Mouse (Mus musculus): Measurements from ENCODE around the gene Ankrd26. TPM values are rescaled to one million over a fixed set of nuclear protein-coding genes. Genes with fewer than 3 reads are reported as not detected.
"Not testable (repeated sequence)": the region's sequence is repeated elsewhere in the genome, so short reads cannot be mapped to it uniquely, and the experiment has no call there.

The Ankrd26 gene
- polyA plus RNA-seq, 1 experiment from 2014 or later, result 17.6 TPM

GRCm38 (mm10) chr6:118538627-118539026, 23.4 kb downstream of the Ankrd26 start:
- whole genome bisulfite sequencing, result 82% methylated on average over 4 of the region's 4 CpGs

DNA sequence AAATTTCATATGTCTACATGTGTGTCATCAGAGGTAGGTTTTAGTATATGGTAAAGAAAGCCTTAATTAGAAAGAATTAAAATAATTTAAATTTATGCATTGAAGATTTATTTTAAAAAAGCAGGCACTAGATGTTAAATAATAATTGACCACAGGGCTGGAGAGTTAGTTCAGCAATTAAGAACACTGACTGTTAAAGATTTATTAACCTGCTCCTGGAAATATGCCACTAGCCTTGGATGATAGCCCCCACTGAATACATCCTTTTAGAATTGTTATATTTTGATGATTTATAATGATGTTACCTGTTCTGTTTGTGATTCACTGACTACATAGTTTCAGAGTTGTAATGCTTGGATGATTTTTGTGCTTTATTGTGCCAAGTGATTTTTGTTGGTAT, 24.8 kb downstream of the Ankrd26 start:
- H3K9me3 ChIP-seq (ENCODE audit: low read depth, low read length); H3K4me1 ChIP-seq (ENCODE audit: insufficient read depth); DNase-seq; H3K27ac ChIP-seq (ENCODE audit: low read depth); ATAC-seq (ENCODE audit: insufficient read depth); H3K27me3 ChIP-seq (ENCODE audit: insufficient read depth, low read length); H3K4me2 ChIP-seq; H3K9ac ChIP-seq; H3K4me3 ChIP-seq (ENCODE audit: low read depth, low read length): not testable (repeated sequence)
- H3K36me3 ChIP-seq (ENCODE audit: insufficient read depth), result peaks cover 65% of the 10 kb centered on the region

More at GRCm38 (mm10) chr6:118538627-118539026, 23.4 kb downstream of the Ankrd26 start:
- H3K27ac ChIP-seq (ENCODE audit: low read depth), result no peak overlapping the region
- no peaks in the 10 kb centered on the region for H3K9me3 ChIP-seq (ENCODE audit: low read depth, low read length)
- H3K9ac ChIP-seq, result no peak overlapping the region
- no peaks in the 10 kb centered on the region for H3K4me1 ChIP-seq (ENCODE audit: insufficient read depth)
- peaks cover 68% of the 10 kb centered on the region for H3K36me3 ChIP-seq (ENCODE audit: insufficient read depth)
- ATAC-seq (ENCODE audit: insufficient read depth) (no peak), DNase-seq (no peak)
- no peak overlapping the region for H3K4me3 ChIP-seq (ENCODE audit: low read depth, low read length)
- TF ChIP-seq CTCF (IDR thresholded peaks at IDR 0.05; ENCODE audit: low read depth), result no peak
- no peaks in the 10 kb centered on the region for H3K27me3 ChIP-seq (ENCODE audit: insufficient read depth, low read length)
- H3K4me2 ChIP-seq, result no peak overlapping the region

- no peak for TF ChIP-seq CTCF (IDR thresholded peaks at IDR 0.05; ENCODE audit: low read depth)
- 89% methylated on average over 10 of the region's 10 CpGs for WGBS
These were observed 26.7 kb downstream of the Ankrd26 start for GRCm38 (mm10) chr6:118535321-118535720.

DNA sequence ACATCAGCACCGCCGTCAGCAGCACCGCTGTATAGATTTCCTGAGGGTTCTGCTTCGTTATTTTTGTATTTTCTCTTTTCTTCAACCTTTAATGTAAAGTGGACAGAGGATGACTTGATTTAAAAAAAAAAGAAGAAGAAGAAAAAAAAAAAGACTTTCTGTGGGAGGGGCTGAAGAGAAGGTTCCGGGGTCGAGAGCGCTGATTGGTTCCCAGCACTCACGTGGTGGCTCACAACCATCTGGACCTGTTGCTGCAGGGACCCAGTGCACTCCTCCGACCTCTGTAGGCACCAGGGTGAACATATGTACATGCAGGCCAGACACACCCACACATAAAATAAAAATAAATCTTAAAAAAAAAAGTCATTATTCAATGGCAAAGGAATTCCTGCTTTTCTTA, 28.6 kb downstream of the Ankrd26 start:
- H3K36me3 ChIP-seq (ENCODE audit: insufficient read depth), result peaks cover 68% of the 10 kb centered on the region
- no peak overlapping the region for H3K4me2 ChIP-seq
- H3K27ac ChIP-seq (ENCODE audit: low read depth), result no peak overlapping the region
- 80% methylated on average over 9 of the region's 9 CpGs for WGBS
- no peak for TF ChIP-seq CTCF (IDR thresholded peaks at IDR 0.05; ENCODE audit: low read depth)
- H3K9ac ChIP-seq, result no peak overlapping the region
- H3K4me3 ChIP-seq (ENCODE audit: low read depth, low read length), result no peak overlapping the region
- no peaks in the 10 kb centered on the region for H3K4me1 ChIP-seq (ENCODE audit: insufficient read depth)
- H3K9me3 ChIP-seq (ENCODE audit: low read depth, low read length), result no peaks in the 10 kb centered on the region
- ATAC-seq (ENCODE audit: insufficient read depth), result no peak
- DNase-seq, result no peak
- no peaks in the 10 kb centered on the region for H3K27me3 ChIP-seq (ENCODE audit: insufficient read depth, low read length)

More at GRCm38 (mm10) chr6:118535321-118535720, 26.7 kb downstream of the Ankrd26 start:
- Histone ChIP-seq H3K4me1 (ENCODE audit: insufficient read depth) (no peaks in the 10 kb centered on the region), H3K27ac (ENCODE audit: low read depth) (no peak overlapping the region), H3K4me2 (no peak overlapping the region), H3K36me3 (ENCODE audit: insufficient read depth) (peaks cover 74% of the 10 kb centered on the region), H3K4me3 (ENCODE audit: low read depth, low read length) (no peak overlapping the region), H3K27me3 (ENCODE audit: insufficient read depth, low read length) (no peaks in the 10 kb centered on the region), H3K9me3 (ENCODE audit: low read depth, low read length) (no peaks in the 10 kb centered on the region), H3K9ac (no peak overlapping the region)
- ATAC-seq (ENCODE audit: insufficient read depth) (no peak), DNase-seq (no peak)

- ATAC-seq (ENCODE audit: insufficient read depth) (no peak), DNase-seq (no peak)
- H3K4me3 ChIP-seq (ENCODE audit: low read depth, low read length), result no peak overlapping the region
- no peak overlapping the region for H3K4me2 ChIP-seq
- H3K9me3 ChIP-seq (ENCODE audit: low read depth, low read length), result no peaks in the 10 kb centered on the region
- TF ChIP-seq CTCF (IDR thresholded peaks at IDR 0.05; ENCODE audit: low read depth), result no peak
- H3K4me1 ChIP-seq (ENCODE audit: insufficient read depth), result no peaks in the 10 kb centered on the region
- H3K9ac ChIP-seq, result no peak overlapping the region
- 90% methylated on average over 7 of the region's 7 CpGs for WGBS
- peaks cover 88% of the 10 kb centered on the region for H3K36me3 ChIP-seq (ENCODE audit: insufficient read depth)
- no peaks in the 10 kb centered on the region for H3K27me3 ChIP-seq (ENCODE audit: insufficient read depth, low read length)
- H3K27ac ChIP-seq (ENCODE audit: low read depth), result no peak overlapping the region
These were observed 41.4 kb downstream of the Ankrd26 start for GRCm38 (mm10) chr6:118520668-118521067.

DNA sequence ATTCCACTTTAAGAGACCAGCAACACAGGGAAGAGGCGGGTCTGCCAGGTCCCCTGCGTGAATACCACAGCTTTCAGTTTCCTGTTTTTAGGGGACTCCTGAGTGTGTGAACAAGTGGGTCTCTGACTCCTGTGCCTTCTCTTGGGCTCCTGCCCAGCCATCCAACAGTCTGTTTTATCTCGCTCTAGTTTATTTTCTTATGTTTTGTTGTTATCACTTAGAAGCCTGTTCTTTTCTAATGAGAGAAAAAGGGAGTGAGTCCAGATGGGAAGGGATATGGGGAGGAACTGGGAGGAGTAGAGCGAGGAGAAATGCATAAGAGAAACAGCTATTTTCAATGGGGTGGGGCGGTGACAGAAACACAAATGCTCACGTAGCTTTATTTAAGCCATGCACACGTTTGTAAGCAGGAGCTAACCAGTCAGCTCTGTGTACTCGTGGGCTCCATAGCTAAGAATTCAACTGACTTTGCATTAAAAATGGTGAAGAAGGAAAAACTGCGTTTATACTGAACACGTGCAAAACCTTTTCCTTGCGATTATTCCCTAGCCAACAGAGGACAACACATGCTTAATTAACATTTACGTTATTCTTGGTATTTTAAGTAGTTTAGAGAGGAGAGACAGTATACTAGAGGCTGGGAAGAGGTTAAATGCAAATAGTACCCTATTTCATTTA, 48.6 kb downstream of the Ankrd26 start:
- H3K27me3 ChIP-seq (ENCODE audit: insufficient read depth, low read length), result no peaks in the 10 kb centered on the region
- H3K4me2 ChIP-seq, result no peak overlapping the region
- no peak for TF ChIP-seq CTCF (IDR thresholded peaks at IDR 0.05; ENCODE audit: low read depth)
- no peak for DNase-seq
- H3K4me3 ChIP-seq (ENCODE audit: low read depth, low read length), result no peak overlapping the region
- 86% methylated on average over 12 of the region's 12 CpGs for WGBS
- H3K9me3 ChIP-seq (ENCODE audit: low read depth, low read length), result no peaks in the 10 kb centered on the region
- H3K36me3 ChIP-seq (ENCODE audit: insufficient read depth), result peaks cover 52% of the 10 kb centered on the region
- H3K27ac ChIP-seq (ENCODE audit: low read depth), result no peak overlapping the region
- no peak for ATAC-seq (ENCODE audit: insufficient read depth)
- H3K9ac ChIP-seq, result no peak overlapping the region
- H3K4me1 ChIP-seq (ENCODE audit: insufficient read depth), result no peaks in the 10 kb centered on the region

GRCm38 (mm10) chr6:118499010-118499409, 63.0 kb downstream of the Ankrd26 start:
- ATAC-seq (ENCODE audit: insufficient read depth), result no peak

More at GRCm38 (mm10) chr6:118499010-118499409, 63.0 kb downstream of the Ankrd26 start:
- no peak overlapping the region for H3K4me3 ChIP-seq (ENCODE audit: low read depth, low read length)
- peaks cover 21% of the 10 kb centered on the region for H3K36me3 ChIP-seq (ENCODE audit: insufficient read depth)
- no peak for TF ChIP-seq CTCF (IDR thresholded peaks at IDR 0.05; ENCODE audit: low read depth)
- no peak overlapping the region for H3K27ac ChIP-seq (ENCODE audit: low read depth)
- H3K4me2 ChIP-seq, result no peak overlapping the region
- H3K4me1 ChIP-seq (ENCODE audit: insufficient read depth), result no peaks in the 10 kb centered on the region
- H3K9ac ChIP-seq, result no peak overlapping the region
- H3K27me3 ChIP-seq (ENCODE audit: insufficient read depth, low read length), result no peaks in the 10 kb centered on the region
- no peak for DNase-seq
- no peaks in the 10 kb centered on the region for H3K9me3 ChIP-seq (ENCODE audit: low read depth, low read length)
- whole genome bisulfite sequencing, result 81% methylated on average over 7 of the region's 7 CpGs

Measured in lung, embryonic 14.5 days (tissue).